Mouse (Mus musculus) intestine, postnatal 0 days (tissue): ENCODE data around the gene Atp5g1. TPM values are rescaled to one million over a fixed set of nuclear protein-coding genes. Genes with fewer than 3 reads are reported as not detected.

Experiments
- ATAC-seq: fragments of 200-750 bp; cut with Nextera tagmentation; 2 replicates; pipeline ENCODE4 v1.8.0; 2017; ENCODE audit warnings: mild to moderate bottlenecking, moderate TSS enrichment, moderate library complexity
- H3K27ac ChIP-seq: fragments of 300-500 bp; sonication (generic); 2 replicates; pipeline ENCODE4 v1.5.1; 2014; ENCODE audit warnings: mild to moderate bottlenecking, low read depth, low read length, moderate library complexity
- H3K27me3 ChIP-seq: fragments of 300-500 bp; sonication (generic); replicated peaks from 2 replicates; pipeline ENCODE4 v1.6.1; 2014; ENCODE audit warnings: low read length, mixed read lengths; ENCODE audit not compliant: control insufficient read depth, insufficient read depth
- H3K36me3 ChIP-seq: fragments of 300-500 bp; sonication (generic); 2 replicates; pipeline ENCODE4 v1.6.1; 2014; ENCODE audit warnings: mild to moderate bottlenecking, moderate library complexity; ENCODE audit not compliant: control insufficient read depth, insufficient read depth
- H3K4me1 ChIP-seq: fragments of 300-500 bp; sonication (generic); replicated peaks from 2 replicates; pipeline ENCODE4 v1.6.1; 2014; ENCODE audit warnings: antibody characterized with exemption, low read length, mixed read lengths; ENCODE audit not compliant: control insufficient read depth, insufficient read depth
- H3K4me2 ChIP-seq: fragments of 300-500 bp; sonication (generic); replicated peaks from 2 replicates; pipeline ENCODE4 v1.6.1; 2014; ENCODE audit warnings: low read depth, mild to moderate bottlenecking, moderate library complexity
- H3K4me3 ChIP-seq: fragments of 300-500 bp; sonication (generic); 2 replicates; pipeline ENCODE4 v1.5.1; 2014; ENCODE audit warnings: low read depth, low read length
- H3K9ac ChIP-seq: fragments of 300-500 bp; sonication (generic); 2 replicates; pipeline ENCODE4 v1.6.1; 2014; ENCODE audit warnings: mild to moderate bottlenecking, low read depth, low read length
- H3K9me3 ChIP-seq: fragments of 300-500 bp; sonication (generic); 2 replicates; pipeline ENCODE4 v1.6.1; 2016; ENCODE audit warnings: mixed run types; ENCODE audit not compliant: control insufficient read depth
- CTCF ChIP-seq: sonication (generic); IDR thresholded peaks from 2 replicates; pipeline ENCODE4 v1.5.1; 2016; ENCODE audit warnings: low read depth, mild to moderate bottlenecking, control low read depth, antibody characterized with exemption, moderate library complexity
- WGBS: fragments of 180-500 bp; shearing (Covaris S2); extraction: QIAGEN DNeasy Blood & Tissue Kit; methylation state at CpG from one replicate; pipeline ENCODE4 v1.1.7; 2014; 5-methylcytosine and 5-hydroxymethylcytosine counted together
- polyA plus RNA-seq: library from polyadenylated mRNA; unstranded; fragments of >200 nt; fragmentation: Nextera tagmentation; extraction: Ambion mirVana; gene quantifications from 2 replicates; pipeline ENCODE4 v1.2.1, GENCODE M21; 2015

The Atp5g1 gene
- polyA plus RNA-seq, 1 experiment from 2014 or later = 1,236 TPM

GRCm38 (mm10) chr11:96092674-96093291 lies 17.3 kb upstream of the Atp5g1 start:
- no peak for ATAC-seq
- no peaks in the 10 kb centered on the region for H3K4me1 ChIP-seq
- H3K27me3 ChIP-seq = no peaks in the 10 kb centered on the region
- H3K4me3 ChIP-seq = no peak overlapping the region
- no peaks in the 10 kb centered on the region for H3K36me3 ChIP-seq
- WGBS = 38% methylated on average over 7 of the region's 7 CpGs
- no peak overlapping the region for H3K27ac ChIP-seq
- no peak overlapping the region for H3K4me2 ChIP-seq
- no peak for TF ChIP-seq CTCF
- H3K9ac ChIP-seq = no peak overlapping the region
- H3K9me3 ChIP-seq = no peaks in the 10 kb centered on the region

- Histone ChIP-seq H3K9ac (no peak overlapping the region), H3K36me3 (no peaks in the 10 kb centered on the region), H3K9me3 (no peaks in the 10 kb centered on the region), H3K4me3 (no peak overlapping the region), H3K4me1 (no peaks in the 10 kb centered on the region), H3K27me3 (no peaks in the 10 kb centered on the region), H3K27ac (no peak overlapping the region), H3K4me2 (no peak overlapping the region)
- TF ChIP-seq CTCF = peak; percentile 76
- no peak for ATAC-seq
- WGBS = 50% methylated on average over 2 of the region's 2 CpGs
These were observed 15.6 kb upstream of the Atp5g1 start for GRCm38 (mm10) chr11:96091073-96091472.

- Histone ChIP-seq H3K9me3 (no peaks in the 10 kb centered on the region), H3K4me2 (no peak overlapping the region), H3K36me3 (no peaks in the 10 kb centered on the region), H3K9ac (no peak overlapping the region), H3K27me3 (no peaks in the 10 kb centered on the region), H3K4me1 (no peaks in the 10 kb centered on the region), H3K4me3 (no peak overlapping the region), H3K27ac (no peak overlapping the region)
- no peak for ATAC-seq
- no peak for TF ChIP-seq CTCF
- WGBS = 91% methylated on average over 6 of the region's 6 CpGs
These were observed 12.5 kb upstream of the Atp5g1 start for GRCm38 (mm10) chr11:96087981-96088380.

DNA sequence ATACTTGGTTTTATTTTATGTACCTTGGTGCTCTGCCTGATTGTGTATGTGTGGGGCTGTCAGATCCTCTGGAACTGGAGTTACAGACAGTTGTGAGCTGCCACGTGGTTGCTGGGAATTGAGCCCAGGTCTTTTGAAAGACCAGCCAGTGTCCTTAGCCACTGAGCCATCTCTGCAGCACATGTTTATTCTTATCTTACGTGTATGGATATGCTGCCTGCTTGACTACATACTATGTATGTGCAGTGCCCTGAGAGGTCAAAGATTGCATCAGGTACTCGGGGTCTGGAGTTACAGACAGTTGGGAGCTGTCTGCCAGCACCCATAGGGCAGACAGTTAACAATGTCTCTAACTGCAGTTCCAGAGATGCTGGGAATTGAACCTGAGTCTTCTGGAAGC lies 7.2 kb upstream of the Atp5g1 start:
- H3K36me3 ChIP-seq = no peaks in the 10 kb centered on the region
- H3K27me3 ChIP-seq = no peaks in the 10 kb centered on the region
- no peaks in the 10 kb centered on the region for H3K9me3 ChIP-seq
- no peaks in the 10 kb centered on the region for H3K4me1 ChIP-seq
- no peak for ATAC-seq
- no peak overlapping the region for H3K4me2 ChIP-seq
- H3K4me3 ChIP-seq = no peak overlapping the region
- no peak overlapping the region for H3K27ac ChIP-seq
- WGBS = 56% methylated on average over 3 of the region's 3 CpGs
- TF ChIP-seq CTCF = no peak
- H3K9ac ChIP-seq = no peak overlapping the region

DNA sequence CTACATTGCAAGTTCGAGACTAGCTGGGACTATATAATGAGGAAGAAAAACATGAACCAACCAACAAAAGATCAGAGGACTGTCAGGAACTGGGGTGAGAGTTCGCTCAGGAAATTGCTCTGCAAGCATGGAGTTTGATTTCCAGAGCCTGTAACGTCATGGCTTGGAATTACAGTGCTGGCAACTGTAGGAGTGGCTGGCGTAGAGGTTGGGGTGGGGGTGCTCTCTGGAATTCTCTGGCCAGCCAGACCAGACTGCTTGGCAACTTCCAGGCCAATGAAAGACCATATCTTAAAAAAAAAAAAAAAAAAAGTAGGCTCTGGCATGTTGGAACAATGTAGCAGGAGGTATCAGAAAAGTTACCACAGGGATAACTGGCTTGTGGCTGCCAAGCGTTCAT lies 5.3 kb upstream of the Atp5g1 start:
- Histone ChIP-seq H3K9me3 (no peaks in the 10 kb centered on the region), H3K27ac (no peak overlapping the region), H3K9ac (no peak overlapping the region), H3K36me3 (no peaks in the 10 kb centered on the region), H3K4me3 (no peak overlapping the region), H3K4me2 (no peak overlapping the region), H3K4me1 (no peaks in the 10 kb centered on the region), H3K27me3 (no peaks in the 10 kb centered on the region)
- TF ChIP-seq CTCF = no peak
- no peak for ATAC-seq
- 72% methylated on average over 5 of the region's 5 CpGs for WGBS

DNA sequence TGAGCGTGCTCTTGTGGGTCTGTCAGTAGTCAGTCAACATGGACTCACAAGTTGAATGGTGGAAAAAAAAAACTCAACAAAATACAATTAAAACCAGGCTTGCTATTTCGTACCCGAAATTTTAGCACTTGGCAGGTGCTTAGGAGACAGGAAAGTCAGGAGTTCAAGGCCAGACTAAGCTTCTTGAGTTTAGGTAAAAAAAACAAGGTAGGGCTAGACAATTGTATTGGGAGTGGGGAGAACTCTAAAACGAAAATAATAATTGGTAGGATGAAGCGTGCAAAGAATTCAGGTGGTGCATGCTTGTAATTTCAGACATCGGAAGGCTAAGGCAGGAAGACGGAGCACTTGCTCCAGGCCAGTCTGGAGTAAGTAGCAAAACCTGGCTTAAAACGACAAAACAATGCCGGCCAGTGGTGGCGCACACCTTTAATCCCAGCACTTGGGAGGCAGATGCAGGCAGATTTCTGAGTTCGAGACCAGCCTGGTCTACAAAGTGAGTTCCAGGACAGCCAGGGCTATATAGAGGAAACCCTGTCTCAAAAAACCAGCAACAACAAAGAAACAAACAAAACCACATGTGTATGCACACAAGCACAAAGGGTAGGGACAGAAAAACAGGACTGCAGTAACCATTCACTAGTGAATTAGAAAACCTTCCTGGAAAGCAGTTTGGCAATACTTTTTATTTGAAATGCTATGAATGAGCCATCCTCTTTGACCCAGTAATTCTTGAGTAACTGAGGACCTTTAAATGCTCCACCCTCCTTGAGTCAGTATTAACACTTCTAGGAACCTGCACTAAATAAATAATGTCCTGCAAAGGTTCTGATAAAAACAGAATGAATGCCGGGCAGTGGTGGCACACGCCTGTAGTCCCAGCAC lies 993 bp upstream of the Atp5g1 start:
- no peak overlapping the region for H3K9ac ChIP-seq
- peak overlapping the region; percentile 29 for H3K4me3 ChIP-seq
- ATAC-seq = no peak
- 62% methylated on average over 13 of the region's 13 CpGs for WGBS
- peak overlapping the region; percentile 74 for H3K27ac ChIP-seq
- H3K36me3 ChIP-seq = peaks cover 6% of the 10 kb centered on the region; the same call in 1 of the 2 replicates
- peak overlapping the region; percentile 60 for H3K4me2 ChIP-seq
- TF ChIP-seq CTCF = no peak
- H3K4me1 ChIP-seq = no peaks in the 10 kb centered on the region
- H3K27me3 ChIP-seq = no peaks in the 10 kb centered on the region
- no peaks in the 10 kb centered on the region for H3K9me3 ChIP-seq
